Mouse (Mus musculus): ENCODE measurements around the gene Anp32e. TPM values are rescaled to one million over a fixed set of nuclear protein-coding genes. Genes with fewer than 3 reads are reported as not detected.
"Not testable (repeated sequence)": the region's sequence is repeated elsewhere in the genome, so short reads cannot be mapped to it uniquely, and the experiment has no call there.

Gene Anp32e
- polyA plus RNA-seq, 1 experiment from 2014 or later = 405 TPM

DNA sequence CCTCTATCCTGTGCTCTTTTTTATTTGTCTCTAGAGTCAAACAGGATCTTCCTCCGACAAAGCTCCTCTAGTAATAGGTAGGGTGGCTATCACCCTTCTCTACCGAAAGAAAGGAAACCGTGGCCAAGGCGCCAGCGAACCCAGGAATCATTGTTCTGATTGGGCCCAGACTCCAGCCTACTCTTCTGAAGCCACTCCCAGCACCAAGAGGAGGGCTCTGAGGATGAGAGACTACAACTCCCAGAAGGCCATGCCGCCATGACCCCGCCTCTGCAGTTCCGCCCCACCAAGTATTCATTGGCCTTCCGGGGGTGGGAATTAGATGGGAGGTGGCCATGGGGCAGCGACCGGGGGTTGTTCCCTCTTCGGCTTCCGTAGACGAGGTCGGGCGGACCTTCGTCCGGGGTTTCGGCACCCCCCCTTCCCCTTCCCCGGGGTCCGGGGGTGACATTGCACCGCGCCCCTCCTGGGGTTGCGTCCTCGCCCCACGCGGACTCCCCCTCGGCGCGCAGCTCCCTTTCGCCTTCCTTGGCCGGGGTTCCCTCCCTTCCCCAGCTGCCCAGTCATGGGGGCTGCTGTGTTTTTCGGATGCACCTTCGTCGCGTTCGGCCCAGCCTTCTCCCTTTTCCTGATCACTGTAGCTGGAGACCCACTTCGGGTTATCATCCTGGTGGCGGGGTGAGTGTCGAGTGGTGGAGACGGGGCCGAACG lies 35.3 kb upstream of the Anp32e start, which contains the start of gene Aph1a:
TSS of gene Aph1a (plus strand) at position 364 of the 711 bp plus-strand sequence.
- WGBS = under 1% methylated on average over 29 of the region's 43 CpGs
- not testable (repeated sequence) for H3K9me3 ChIP-seq; H3K36me3 ChIP-seq (replicated peaks)
- Histone ChIP-seq H3K4me1 (peaks cover 24% of the 10 kb centered on the region), H3K9ac (peak within 1 kb of the TSS; percentile 80), H3K4me2 (peak within 1 kb of the TSS; percentile 85), H3K27ac (peak within 1 kb of the TSS; percentile 42), H3K27me3 (peaks cover 12% of the 10 kb centered on the region; the same call in 1 of the 2 replicates), H3K4me3 (replicated peaks) (peak within 1 kb of the TSS; percentile 69)
- ATAC-seq (ENCODE audit: low FRiP score) = peak; percentile 99

DNA sequence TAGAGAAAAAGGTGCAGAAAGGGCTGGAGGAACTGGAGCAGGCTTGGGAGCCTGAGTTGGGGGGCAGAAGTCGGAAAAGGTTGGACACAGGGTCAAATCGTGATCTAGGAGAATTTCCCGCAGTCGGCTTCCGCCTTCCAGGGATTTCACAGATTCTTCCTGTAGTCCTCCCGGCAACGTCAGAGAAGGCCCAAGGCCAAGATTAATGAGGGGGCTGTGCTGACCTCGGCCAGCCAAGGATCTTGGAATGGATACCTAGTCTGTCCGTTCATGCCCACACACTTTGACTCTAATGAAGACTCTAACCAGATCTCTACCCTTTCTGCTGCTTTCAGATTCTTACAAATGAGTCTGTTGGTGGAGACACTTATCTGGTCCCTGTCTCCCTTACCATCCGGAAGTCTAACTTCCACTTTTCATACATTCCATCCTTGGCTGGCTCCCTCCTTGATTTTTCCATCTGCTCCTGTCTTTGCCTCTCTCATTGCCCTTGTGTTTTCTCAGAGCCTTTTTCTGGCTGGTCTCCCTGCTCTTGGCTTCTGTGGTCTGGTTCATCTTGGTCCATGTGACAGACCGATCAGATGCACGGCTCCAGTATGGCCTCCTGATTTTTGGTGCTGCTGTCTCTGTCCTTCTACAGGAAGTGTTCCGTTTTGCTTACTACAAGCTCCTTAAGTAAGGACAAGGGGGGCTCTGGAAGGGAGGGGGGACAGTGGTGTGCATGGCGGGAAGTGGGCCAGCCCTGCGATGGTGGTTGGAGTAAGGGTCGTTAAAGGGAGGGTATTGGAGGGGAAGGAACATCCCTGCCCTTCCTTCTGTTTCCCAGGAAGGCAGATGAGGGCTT lies 34.5 kb upstream of the Anp32e start:
- Histone ChIP-seq H3K36me3 (replicated peaks) (peaks cover 8% of the 10 kb centered on the region), H3K27ac (0 out of 2 replicates have a peak overlapping the region, but pooled peaks have one; percentile 31), H3K4me3 (replicated peaks) (peak overlapping the region; percentile 69), H3K27me3 (peaks cover 12% of the 10 kb centered on the region; the same call in 1 of the 2 replicates), H3K4me1 (peaks cover 24% of the 10 kb centered on the region), H3K9me3 (no peaks in the 10 kb centered on the region), H3K4me2 (peak overlapping the region; percentile 85), H3K9ac (peak overlapping the region; percentile 80)
- WGBS = 19% methylated on average over 16 of the region's 16 CpGs
- no peak for ATAC-seq (ENCODE audit: low FRiP score)

DNA sequence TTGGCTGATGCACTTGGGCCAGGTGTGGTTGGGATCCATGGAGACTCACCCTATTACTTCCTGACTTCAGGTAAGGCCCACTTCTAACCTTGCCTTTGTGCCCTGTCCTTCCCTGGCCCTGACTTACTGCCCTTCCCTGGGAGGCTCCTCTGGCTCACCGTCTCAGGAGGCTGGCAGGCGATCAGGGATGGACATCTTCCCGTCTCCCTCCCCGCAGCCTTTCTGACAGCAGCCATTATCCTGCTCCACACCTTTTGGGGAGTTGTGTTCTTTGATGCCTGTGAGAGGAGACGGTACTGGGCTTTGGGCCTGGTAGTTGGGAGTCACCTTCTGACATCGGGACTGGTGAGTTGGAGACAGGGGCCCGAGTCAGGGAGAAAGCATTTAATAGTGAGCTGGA lies 33.5 kb upstream of the Anp32e start:
- peaks cover 24% of the 10 kb centered on the region for H3K4me1 ChIP-seq
- H3K4me3 ChIP-seq (replicated peaks); H3K9me3 ChIP-seq; H3K36me3 ChIP-seq (replicated peaks); H3K27ac ChIP-seq; H3K4me2 ChIP-seq; ATAC-seq (ENCODE audit: low FRiP score); H3K9ac ChIP-seq: not testable (repeated sequence)
- H3K27me3 ChIP-seq = peaks cover 12% of the 10 kb centered on the region; the same call in 1 of the 2 replicates
- 91% methylated on average over 7 of the region's 7 CpGs for WGBS

GRCm38 (mm10) chr3:95899800-95900524 lies 29.1 kb upstream of the Anp32e start:
- Histone ChIP-seq H3K27me3 (0 out of 2 replicates have a peak, but pooled peaks cover 6% of the 10 kb centered on the region), H3K4me3 (replicated peaks) (no peak overlapping the region), H3K36me3 (replicated peaks) (peaks cover 8% of the 10 kb centered on the region), H3K9me3 (no peaks in the 10 kb centered on the region), H3K9ac (no peak overlapping the region), H3K4me1 (peaks cover 31% of the 10 kb centered on the region), H3K27ac (no peak overlapping the region), H3K4me2 (no peak overlapping the region)
- WGBS = 79% methylated on average over 13 of the region's 13 CpGs
- no peak for ATAC-seq (ENCODE audit: low FRiP score)

- peak overlapping the region; percentile 77 for H3K4me2 ChIP-seq
- H3K36me3 ChIP-seq (replicated peaks) = peaks cover 8% of the 10 kb centered on the region
- no peaks in the 10 kb centered on the region for H3K9me3 ChIP-seq
- H3K27ac ChIP-seq = no peak overlapping the region
- peaks cover 42% of the 10 kb centered on the region for H3K4me1 ChIP-seq
- 0 out of 2 replicates have a peak, but pooled peaks cover 6% of the 10 kb centered on the region for H3K27me3 ChIP-seq
- no peak overlapping the region for H3K4me3 ChIP-seq (replicated peaks)
- WGBS = 75% methylated on average over 9 of the region's 9 CpGs
- no peak for ATAC-seq (ENCODE audit: low FRiP score)
- H3K9ac ChIP-seq = no peak overlapping the region
Measured at GRCm38 (mm10) chr3:95901616-95902372, 27.3 kb upstream of the Anp32e start.

- ATAC-seq (ENCODE audit: low FRiP score) = no peak
- peak overlapping the region; percentile 17; the same call in 1 of the 2 replicates for H3K9ac ChIP-seq
- H3K27me3 ChIP-seq = 0 out of 2 replicates have a peak, but pooled peaks cover 6% of the 10 kb centered on the region
- H3K4me1 ChIP-seq = peaks cover 43% of the 10 kb centered on the region
- H3K4me2 ChIP-seq = peak overlapping the region; percentile 77
- H3K9me3 ChIP-seq = no peaks in the 10 kb centered on the region
- no peak overlapping the region for H3K4me3 ChIP-seq (replicated peaks)
- no peak overlapping the region for H3K27ac ChIP-seq
- peaks cover 8% of the 10 kb centered on the region for H3K36me3 ChIP-seq (replicated peaks)
Measured at GRCm38 (mm10) chr3:95902373-95902625, 26.7 kb upstream of the Anp32e start.

DNA sequence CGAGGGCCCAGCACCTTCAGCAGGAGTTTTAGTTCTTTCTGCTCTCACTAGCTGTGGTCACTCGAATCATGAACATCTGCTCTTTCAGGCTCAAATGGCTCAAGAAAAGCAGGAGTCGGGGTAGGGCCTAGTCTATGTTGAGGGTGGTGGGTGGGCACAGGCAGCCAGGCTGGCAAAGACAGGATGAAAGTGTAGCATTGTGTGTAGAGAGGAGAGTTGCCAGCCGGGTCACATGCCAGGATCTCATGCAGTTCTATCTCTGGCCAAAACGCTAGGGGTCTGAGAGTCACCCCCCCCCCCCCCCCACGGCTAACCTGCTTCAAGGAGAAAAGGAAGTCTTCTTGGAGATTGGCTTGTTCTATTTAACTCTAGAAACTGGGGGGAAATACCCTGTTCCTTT lies 26.4 kb upstream of the Anp32e start:
- H3K36me3 ChIP-seq (replicated peaks) = peaks cover 8% of the 10 kb centered on the region
- H3K4me2 ChIP-seq = peak overlapping the region; percentile 77
- H3K4me3 ChIP-seq (replicated peaks) = no peak overlapping the region; the same call in 1 of the 2 replicates
- WGBS = 34% methylated on average over 6 of the region's 6 CpGs
- H3K27me3 ChIP-seq = peaks cover 8% of the 10 kb centered on the region; the same call in 1 of the 2 replicates
- ATAC-seq (ENCODE audit: low FRiP score) = no peak
- no peaks in the 10 kb centered on the region for H3K9me3 ChIP-seq
- peak overlapping the region; percentile 17; the same call in 1 of the 2 replicates for H3K9ac ChIP-seq
- H3K4me1 ChIP-seq = peaks cover 43% of the 10 kb centered on the region
- H3K27ac ChIP-seq = no peak overlapping the region

DNA sequence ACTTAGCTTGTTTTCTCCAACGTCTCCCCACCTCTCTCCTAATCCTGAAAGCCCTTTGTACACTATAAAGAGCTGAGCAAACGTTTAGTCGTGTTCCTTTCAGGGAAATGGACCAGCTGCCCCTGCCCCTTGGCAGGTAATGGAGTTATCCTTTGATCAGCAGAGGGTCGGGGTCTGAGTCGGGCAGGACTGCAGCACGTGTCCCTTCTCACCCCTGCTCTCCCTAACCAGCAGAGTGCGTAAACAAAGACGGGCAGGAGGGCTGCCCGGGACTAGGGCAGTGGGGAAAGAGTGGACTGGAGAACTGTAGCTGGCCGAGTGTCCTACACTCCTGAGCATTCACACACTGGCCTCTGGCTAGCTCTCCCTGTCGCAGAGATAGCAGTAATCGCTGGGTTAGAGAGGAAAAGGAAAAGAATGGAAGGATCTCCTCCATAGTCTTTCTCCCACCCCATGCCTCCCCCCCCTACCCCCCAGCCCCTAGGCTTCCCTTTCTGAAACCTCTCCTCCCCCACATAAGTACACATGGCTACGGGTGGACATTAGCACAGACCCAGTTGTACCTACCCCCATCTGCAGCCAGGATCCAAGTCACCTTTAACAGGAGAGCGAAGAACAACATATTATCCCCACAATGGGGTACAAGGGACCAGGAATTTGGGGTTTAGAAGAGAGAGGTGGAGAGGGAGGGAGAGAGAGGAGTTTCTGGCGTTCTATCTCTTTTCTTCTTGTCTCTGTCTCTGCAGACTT lies 25.1 kb upstream of the Anp32e start:
- Histone ChIP-seq H3K9me3 (no peaks in the 10 kb centered on the region), H3K36me3 (replicated peaks) (peaks cover 4% of the 10 kb centered on the region; the same call in 1 of the 2 replicates), H3K4me3 (replicated peaks) (peak overlapping the region; percentile 36), H3K4me2 (peak overlapping the region; percentile 77), H3K27me3 (peaks cover 10% of the 10 kb centered on the region; the same call in 1 of the 2 replicates), H3K9ac (peak overlapping the region; percentile 53), H3K4me1 (peaks cover 43% of the 10 kb centered on the region), H3K27ac (0 out of 2 replicates have a peak overlapping the region, but pooled peaks have one; percentile 58)
- WGBS = 2% methylated on average over 15 of the region's 15 CpGs
- 0 out of 2 replicates have a peak, but pooled peaks have one; percentile 34 for ATAC-seq (ENCODE audit: low FRiP score)

- Histone ChIP-seq H3K36me3 (replicated peaks) (no peaks in the 10 kb centered on the region), H3K27me3 (peaks cover 10% of the 10 kb centered on the region; the same call in 1 of the 2 replicates), H3K9ac (peak within 1 kb of the TSS; percentile 53), H3K27ac (peak within 1 kb of the TSS; percentile 58; the same call in 1 of the 2 replicates), H3K4me1 (peaks cover 43% of the 10 kb centered on the region), H3K9me3 (no peaks in the 10 kb centered on the region), H3K4me2 (peak within 1 kb of the TSS; percentile 77), H3K4me3 (replicated peaks) (peak within 1 kb of the TSS; percentile 36)
- ATAC-seq (ENCODE audit: low FRiP score) = peak; percentile 56
- under 1% methylated on average over 15 of the region's 15 CpGs for WGBS
Measured at GRCm38 (mm10) chr3:95904568-95904967, 24.5 kb upstream of the Anp32e start, which contains the start of gene Car14. TSS of gene Car14 (minus strand) at chr3:95904691.

GRCm38 (mm10) chr3:95905146-95905939 lies 23.7 kb upstream of the Anp32e start:
- Histone ChIP-seq H3K9ac (peak overlapping the region; percentile 53), H3K36me3 (replicated peaks) (no peaks in the 10 kb centered on the region), H3K27me3 (peaks cover 10% of the 10 kb centered on the region; the same call in 1 of the 2 replicates), H3K9me3 (no peaks in the 10 kb centered on the region), H3K4me1 (peaks cover 43% of the 10 kb centered on the region), H3K27ac (peak overlapping the region; percentile 58; the same call in 1 of the 2 replicates), H3K4me2 (peak overlapping the region; percentile 77), H3K4me3 (replicated peaks) (peak overlapping the region; percentile 36)
- under 1% methylated on average over 18 of the region's 18 CpGs for WGBS
- ATAC-seq (ENCODE audit: low FRiP score) = peak; percentile 74
